Mouse (Mus musculus) neural tube, embryonic 14.5 days (tissue): ENCODE measurements around the gene Fth1. TPM values are rescaled to one million over a fixed set of nuclear protein-coding genes. Genes with fewer than 3 reads are reported as not detected.

Experiments used
- ATAC-seq: fragments of 200-750 bp; cut with Nextera tagmentation; 2 replicates; pipeline ENCODE4 v1.8.0; 2017; ENCODE audit warnings: low read depth, mild to moderate bottlenecking, moderate TSS enrichment, moderate library complexity
- H3K27ac ChIP-seq: fragments of 300-500 bp; sonication (generic); 2 replicates; pipeline ENCODE4 v1.5.1; 2014; ENCODE audit warnings: low read depth, mild to moderate bottlenecking, control low read depth, low read length, moderate library complexity, mixed read lengths
- H3K27me3 ChIP-seq: fragments of 300-500 bp; sonication (generic); 2 replicates; pipeline ENCODE4 v1.6.1; 2014; ENCODE audit warnings: low read length; ENCODE audit not compliant: control insufficient read depth, insufficient read depth
- H3K36me3 ChIP-seq: fragments of 300-500 bp; sonication (generic); 2 replicates; pipeline ENCODE4 v1.6.1; 2014; ENCODE audit warnings: low read length, mixed read lengths; ENCODE audit not compliant: control insufficient read depth, insufficient read depth
- H3K4me1 ChIP-seq: fragments of 300-500 bp; sonication (generic); 2 replicates; pipeline ENCODE4 v1.6.1; 2014; ENCODE audit warnings: low read length; ENCODE audit not compliant: control insufficient read depth, insufficient read depth
- H3K4me2 ChIP-seq: fragments of 300-500 bp; sonication (generic); 2 replicates; pipeline ENCODE4 v1.6.1; 2014; ENCODE audit warnings: mild to moderate bottlenecking, low read depth, low read length, control low read depth
- H3K4me3 ChIP-seq: fragments of 300-500 bp; sonication (generic); 2 replicates; pipeline ENCODE4 v1.5.1; 2014; ENCODE audit warnings: low read depth, low read length, control low read depth, mixed read lengths
- H3K9ac ChIP-seq: fragments of 300-500 bp; sonication (generic); replicated peaks from 2 replicates; pipeline ENCODE4 v1.6.1; 2014; ENCODE audit warnings: low read depth, mild to moderate bottlenecking, control low read depth, low read length, mixed read lengths
- H3K9me3 ChIP-seq: fragments of 300-500 bp; sonication (generic); 2 replicates; pipeline ENCODE4 v1.6.1; 2016; ENCODE audit warnings: low read length; ENCODE audit not compliant: control insufficient read depth
- WGBS: fragments of 180-500 bp; shearing (Covaris S2); extraction: QIAGEN DNeasy Blood & Tissue Kit; methylation state at CpG from one replicate; pipeline ENCODE4 v1.1.7; 2014; 5-methylcytosine and 5-hydroxymethylcytosine counted together
- polyA plus RNA-seq: library from polyadenylated mRNA; unstranded; fragments of >200 nt; fragmentation: Nextera tagmentation; extraction: Ambion mirVana; gene quantifications from 2 replicates; pipeline ENCODE4 v1.2.1, GENCODE M21; 2014

Fth1 gene
- polyA plus RNA-seq, 1 experiment from 2014 or later: 1,462 TPM

DNA sequence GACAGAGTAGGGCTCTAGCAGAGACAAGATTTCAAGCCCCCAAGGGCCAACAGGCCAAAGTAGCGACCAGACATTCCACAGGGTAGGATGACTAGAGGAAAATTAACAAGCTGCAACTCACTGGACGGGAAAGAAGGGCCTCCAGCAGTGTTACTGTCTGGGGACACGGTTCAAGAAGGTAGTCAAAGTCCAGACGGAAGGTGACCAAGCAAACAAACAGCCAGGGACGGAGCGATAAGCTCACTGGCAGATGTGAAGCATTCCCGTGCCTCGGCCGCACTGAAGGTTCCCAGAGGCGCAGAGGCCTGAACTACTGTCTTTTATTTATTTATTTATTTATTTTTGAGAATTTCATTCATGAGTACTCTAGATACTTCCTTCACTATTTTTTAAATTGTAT, 3.3 kb upstream of the Fth1 start:
- no peaks in the 10 kb centered on the region for H3K9me3 ChIP-seq
- no peak overlapping the region for H3K4me2 ChIP-seq
- H3K9ac ChIP-seq: no peak overlapping the region
- H3K4me3 ChIP-seq: no peak overlapping the region
- 86% methylated on average over 10 of the region's 10 CpGs for WGBS
- ATAC-seq: no peak
- H3K27me3 ChIP-seq: no peaks in the 10 kb centered on the region
- H3K27ac ChIP-seq: no peak overlapping the region
- peaks cover 4% of the 10 kb centered on the region; the same call in 1 of the 2 replicates for H3K4me1 ChIP-seq
- H3K36me3 ChIP-seq: no peaks in the 10 kb centered on the region

DNA sequence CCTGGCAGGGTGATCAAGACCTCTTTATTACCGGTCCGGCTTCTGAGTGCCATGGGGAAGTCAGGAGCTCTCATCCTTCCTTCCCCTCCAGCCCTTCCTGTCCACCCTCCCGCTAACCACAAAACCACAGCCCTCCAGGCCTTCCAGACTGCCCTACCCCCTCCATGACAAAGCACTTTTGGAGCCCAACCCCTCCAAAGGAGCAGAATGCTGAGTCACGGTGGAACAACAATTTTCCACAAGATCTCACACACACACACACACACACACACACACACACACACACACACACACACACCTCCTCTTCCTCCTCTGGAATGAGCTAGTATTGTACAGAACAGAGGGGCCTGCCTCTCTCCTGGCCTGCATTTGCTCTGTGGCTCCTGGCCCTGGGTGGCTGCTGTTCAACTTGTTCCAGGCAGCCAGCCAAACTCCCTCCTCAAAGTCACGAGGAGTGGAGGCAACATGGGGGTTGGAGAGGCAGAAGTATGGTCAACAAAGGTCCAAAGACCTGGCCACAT, 1.9 kb upstream of the Fth1 start:
- no peak for ATAC-seq
- Histone ChIP-seq H3K27ac (no peak overlapping the region), H3K4me1 (peaks cover 6% of the 10 kb centered on the region; the same call in 1 of the 2 replicates), H3K9ac (no peak overlapping the region), H3K36me3 (no peaks in the 10 kb centered on the region), H3K4me2 (no peak overlapping the region), H3K9me3 (no peaks in the 10 kb centered on the region), H3K4me3 (no peak overlapping the region), H3K27me3 (no peaks in the 10 kb centered on the region)
- 64% methylated on average over 5 of the region's 5 CpGs for WGBS

- Histone ChIP-seq H3K4me3 (no peak overlapping the region), H3K27me3 (no peaks in the 10 kb centered on the region), H3K9me3 (no peaks in the 10 kb centered on the region), H3K36me3 (no peaks in the 10 kb centered on the region), H3K4me1 (peaks cover 13% of the 10 kb centered on the region; the same call in 1 of the 2 replicates), H3K9ac (no peak overlapping the region), H3K27ac (no peak overlapping the region), H3K4me2 (no peak overlapping the region)
- WGBS: 81% methylated on average over 2 of the region's 2 CpGs
- ATAC-seq: no peak
Observed at GRCm38 (mm10) chr19:9979156-9979555, 1.2 kb upstream of the Fth1 start.

GRCm38 (mm10) chr19:9981621-9982020, 1.2 kb downstream of the Fth1 start:
- Histone ChIP-seq H3K27ac (peak overlapping the region; percentile 91), H3K9ac (peak overlapping the region; percentile 51), H3K27me3 (no peaks in the 10 kb centered on the region), H3K9me3 (no peaks in the 10 kb centered on the region), H3K4me3 (peak overlapping the region; percentile 83), H3K4me1 (peaks cover 14% of the 10 kb centered on the region; the same call in 1 of the 2 replicates), H3K4me2 (peak overlapping the region; percentile 70), H3K36me3 (peaks cover 17% of the 10 kb centered on the region)
- ATAC-seq: no peak
- 67% methylated on average over 4 of the region's 4 CpGs for WGBS

GRCm38 (mm10) chr19:9982151-9982851, 1.9 kb downstream of the Fth1 start:
- WGBS: 1% methylated on average over 50 of the region's 59 CpGs
- ATAC-seq: peak; percentile 99
- peaks cover 14% of the 10 kb centered on the region; the same call in 1 of the 2 replicates for H3K4me1 ChIP-seq
- peak overlapping the region; percentile 83 for H3K4me3 ChIP-seq
- H3K9me3 ChIP-seq: no peaks in the 10 kb centered on the region
- H3K27me3 ChIP-seq: no peaks in the 10 kb centered on the region
- peaks cover 17% of the 10 kb centered on the region for H3K36me3 ChIP-seq
- peak overlapping the region; percentile 91 for H3K27ac ChIP-seq
- H3K9ac ChIP-seq: peak overlapping the region; percentile 82
- peak overlapping the region; percentile 70 for H3K4me2 ChIP-seq

DNA sequence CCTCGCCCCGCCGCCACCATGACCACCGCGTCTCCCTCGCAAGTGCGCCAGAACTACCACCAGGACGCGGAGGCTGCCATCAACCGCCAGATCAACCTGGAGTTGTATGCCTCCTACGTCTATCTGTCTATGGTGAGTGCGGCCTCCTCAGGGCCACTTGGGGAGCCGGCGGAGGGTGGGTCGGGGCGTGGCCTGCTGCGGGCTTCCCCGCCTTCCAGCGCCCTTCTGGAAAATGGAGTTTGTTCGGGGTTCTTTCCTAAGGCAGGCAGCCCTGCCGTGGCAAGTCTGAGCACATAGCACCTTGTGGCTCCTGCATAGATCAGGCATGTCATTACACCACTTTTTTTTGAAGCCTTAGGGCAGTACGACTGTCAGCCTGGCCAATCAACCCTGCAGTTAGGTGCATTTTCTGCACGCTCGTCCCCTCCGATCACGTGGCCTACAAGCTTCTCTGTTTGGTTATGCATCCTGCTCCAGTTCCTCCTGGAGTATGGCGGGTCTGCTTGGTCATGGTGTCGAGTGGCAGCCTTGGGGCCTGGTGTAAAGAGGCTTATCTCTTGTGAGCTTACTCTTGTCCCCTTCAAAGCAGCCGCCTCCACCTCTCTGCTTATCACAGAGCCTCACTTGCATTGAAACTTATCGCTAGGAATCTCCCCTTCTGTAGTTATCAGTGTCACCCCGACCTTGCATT, 2.6 kb downstream of the Fth1 start:
- Histone ChIP-seq H3K9me3 (no peaks in the 10 kb centered on the region), H3K9ac (peak overlapping the region; percentile 82), H3K4me1 (peaks cover 14% of the 10 kb centered on the region; the same call in 1 of the 2 replicates), H3K27me3 (no peaks in the 10 kb centered on the region), H3K36me3 (peaks cover 17% of the 10 kb centered on the region), H3K4me3 (peak overlapping the region; percentile 83), H3K27ac (peak overlapping the region; percentile 91), H3K4me2 (peak overlapping the region; percentile 70)
- peak; percentile 82 for ATAC-seq
- 1% methylated on average over 31 of the region's 31 CpGs for WGBS

GRCm38 (mm10) chr19:9984111-9985055, 4.0 kb downstream of the Fth1 start:
- no peaks in the 10 kb centered on the region for H3K27me3 ChIP-seq
- peak overlapping the region; percentile 70 for H3K4me2 ChIP-seq
- no peak for ATAC-seq
- peaks cover 17% of the 10 kb centered on the region for H3K36me3 ChIP-seq
- H3K9ac ChIP-seq: no peak overlapping the region
- peaks cover 14% of the 10 kb centered on the region; the same call in 1 of the 2 replicates for H3K4me1 ChIP-seq
- 91% methylated on average over 20 of the region's 20 CpGs for WGBS
- H3K4me3 ChIP-seq: peak overlapping the region; percentile 83; the same call in 1 of the 2 replicates
- H3K27ac ChIP-seq: no peak overlapping the region
- no peaks in the 10 kb centered on the region for H3K9me3 ChIP-seq

DNA sequence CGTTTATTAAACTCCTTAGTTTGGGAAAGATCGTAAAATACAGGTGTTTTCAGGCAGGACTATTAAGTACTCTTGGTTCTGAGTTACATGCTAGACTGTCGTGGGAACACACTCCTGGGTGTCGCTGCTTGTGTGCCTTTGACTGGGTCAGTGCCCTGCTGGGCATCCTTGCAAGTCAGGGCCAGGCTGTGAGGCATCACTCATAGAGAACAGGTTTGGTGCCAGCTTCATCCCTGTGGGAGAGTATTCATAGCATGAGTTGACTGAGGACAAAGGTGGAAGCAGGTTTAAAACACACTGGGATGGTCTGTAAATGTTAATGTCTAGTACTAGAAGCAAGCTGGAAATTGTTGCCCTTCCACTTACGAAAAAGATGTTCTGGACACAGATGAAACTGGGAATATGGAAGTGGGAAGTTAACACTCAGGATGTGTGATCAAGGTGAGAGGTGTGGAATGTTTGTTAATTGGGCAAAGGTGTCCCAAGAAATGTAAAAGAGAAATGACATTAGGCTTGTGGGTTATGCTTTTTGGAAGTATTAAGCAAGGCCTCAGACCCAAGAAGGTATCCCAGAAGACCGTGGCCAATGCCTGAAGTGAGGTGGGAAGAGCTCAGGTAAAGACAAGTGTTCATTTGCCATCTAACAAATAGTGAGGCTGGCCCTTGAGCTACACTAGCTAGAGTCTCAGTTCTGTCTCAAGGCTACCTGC, 4.9 kb downstream of the Fth1 start:
- H3K4me1 ChIP-seq: peaks cover 14% of the 10 kb centered on the region; the same call in 1 of the 2 replicates
- ATAC-seq: no peak
- 93% methylated on average over 6 of the region's 6 CpGs for WGBS
- no peaks in the 10 kb centered on the region for H3K9me3 ChIP-seq
- no peak overlapping the region for H3K9ac ChIP-seq
- peaks cover 17% of the 10 kb centered on the region for H3K36me3 ChIP-seq
- no peak overlapping the region for H3K27ac ChIP-seq
- no peaks in the 10 kb centered on the region for H3K27me3 ChIP-seq
- no peak overlapping the region for H3K4me3 ChIP-seq
- no peak overlapping the region for H3K4me2 ChIP-seq
